Mouse (Mus musculus) large intestine, adult 2 months (tissue): ENCODE data around the gene Gsx1. TPM values are rescaled to one million over a fixed set of nuclear protein-coding genes. Genes with fewer than 3 reads are reported as not detected.

Source experiments
- DNase-seq: peaks from one replicate; pipeline ENCODE4 v3.0.0-alpha.2; 2012; ENCODE audit warnings: low read depth, low spot score
- WGBS: fragments of 180-500 bp; shearing (Covaris S2); methylation state at CpG from one replicate; pipeline ENCODE4 v1.1.7; 2018; 5-methylcytosine and 5-hydroxymethylcytosine counted together
- polyA plus RNA-seq: library from polyadenylated mRNA; depleted of rRNA; stranded (reverse); fragments of >200 nt; gene quantifications from 2 replicates; pipeline ENCODE4 v1.2.3, GENCODE M21; 2012; rRNA removed

The Gsx1 gene
- polyA plus RNA-seq = not detected in 2 replicates

GRCm38 (mm10) chr5:147188571-147188975, at the start of gene Gsx1:
TSS of gene Gsx1 (plus strand) at chr5:147188696.
- DNase-seq = no peak
- 1% methylated on average over 37 of the region's 37 CpGs for WGBS

DNA sequence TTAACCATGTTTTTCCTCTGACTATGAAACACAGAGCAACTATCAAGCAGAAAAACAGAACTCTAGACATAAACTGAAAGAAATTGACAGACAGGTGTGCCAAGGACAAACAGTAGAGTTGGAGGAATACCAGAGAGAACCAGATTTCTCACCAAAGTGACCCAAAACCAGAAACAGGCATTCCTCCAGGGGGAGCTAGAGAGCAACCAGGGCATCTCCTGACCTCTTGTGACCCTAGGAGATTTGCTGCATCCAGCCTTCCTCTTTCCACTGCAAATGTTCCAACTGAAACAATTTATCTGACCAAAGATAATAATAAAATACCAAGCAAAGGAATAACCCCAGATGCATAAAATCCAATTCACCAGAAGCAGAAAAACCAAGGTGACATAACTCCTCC, 41.2 kb upstream of the Gsx1 start:
- no peak for DNase-seq

- 37% methylated on average over 13 of the region's 13 CpGs for WGBS
- DNase-seq = no peak
These were observed 33.6 kb upstream of the Gsx1 start for GRCm38 (mm10) chr5:147154806-147155371.

DNA sequence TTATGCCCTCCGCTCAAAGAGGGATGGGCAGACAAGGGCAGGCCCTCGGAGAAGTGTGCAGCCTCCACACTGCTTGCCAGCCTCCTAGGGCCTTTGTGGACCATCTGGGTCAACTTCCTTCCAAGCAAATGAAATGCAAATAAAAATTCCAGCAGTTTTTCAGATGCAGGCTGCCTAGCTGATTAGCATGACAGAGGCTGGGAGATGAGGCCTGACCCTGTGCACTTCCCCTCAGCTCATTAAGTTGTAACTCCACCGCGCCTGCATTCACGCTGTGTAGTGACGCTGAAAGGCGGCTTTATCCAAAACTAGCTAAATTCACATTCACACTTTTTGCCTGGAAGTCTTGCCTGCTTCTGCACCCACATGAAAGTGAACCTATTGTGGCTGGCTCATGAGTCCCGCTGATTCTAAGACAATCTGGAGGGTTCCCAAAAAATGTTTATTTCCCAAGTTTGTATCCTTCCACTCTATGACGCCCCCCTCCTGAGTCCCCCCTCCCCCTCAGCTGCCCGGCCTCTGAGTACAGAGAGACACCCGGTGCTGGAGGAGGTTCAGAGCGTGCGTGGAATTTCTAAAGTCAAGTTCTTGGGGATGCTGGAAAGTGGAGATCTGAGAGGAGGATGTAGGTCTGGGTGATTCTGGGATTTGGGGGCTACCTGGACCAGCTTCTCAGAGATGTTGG, 32.9 kb upstream of the Gsx1 start:
- DNase-seq = no peak
- 36% methylated on average over 13 of the region's 13 CpGs for WGBS

DNA sequence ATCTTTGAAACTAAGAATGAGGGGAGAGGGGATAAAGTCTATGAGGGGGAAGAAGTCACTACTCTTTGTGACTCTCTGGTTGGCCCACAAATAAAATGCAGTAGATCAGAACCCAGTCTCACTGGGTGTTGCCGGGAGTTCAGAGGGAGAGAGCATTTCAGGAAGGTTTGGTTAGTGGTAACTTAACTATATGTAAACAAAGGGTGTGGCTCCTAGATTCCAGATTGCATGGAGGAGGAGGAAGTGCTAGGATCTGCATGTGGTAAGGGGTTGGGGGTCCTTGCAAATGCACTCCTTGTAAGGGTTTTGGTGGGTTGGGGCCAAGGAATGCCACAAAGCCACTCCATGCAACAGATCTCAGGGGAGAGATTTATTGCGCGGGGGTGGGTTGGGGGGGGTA, 32.1 kb upstream of the Gsx1 start:
- no peak for DNase-seq
- 28% methylated on average over 3 of the region's 3 CpGs for WGBS

DNA sequence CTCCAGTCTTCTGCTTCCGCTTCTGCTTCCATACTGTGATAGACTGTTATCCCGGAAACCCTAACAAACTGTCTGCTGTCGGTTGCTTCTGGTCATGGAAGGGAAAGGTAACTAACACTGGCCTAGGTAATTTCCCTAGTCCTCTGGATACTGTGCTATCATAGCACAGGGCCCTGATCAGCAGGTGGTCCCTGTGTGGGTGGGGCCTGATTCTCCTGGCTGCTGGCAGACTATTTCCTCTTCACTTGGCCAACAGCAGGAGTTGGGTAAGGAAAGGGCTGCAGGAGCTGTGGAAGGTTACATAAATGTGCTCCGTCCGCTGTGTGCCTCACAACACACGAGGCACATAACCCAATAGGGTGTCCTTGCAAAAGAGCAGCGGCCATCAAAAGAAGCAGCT, 31.1 kb upstream of the Gsx1 start:
- no peak for DNase-seq

DNA sequence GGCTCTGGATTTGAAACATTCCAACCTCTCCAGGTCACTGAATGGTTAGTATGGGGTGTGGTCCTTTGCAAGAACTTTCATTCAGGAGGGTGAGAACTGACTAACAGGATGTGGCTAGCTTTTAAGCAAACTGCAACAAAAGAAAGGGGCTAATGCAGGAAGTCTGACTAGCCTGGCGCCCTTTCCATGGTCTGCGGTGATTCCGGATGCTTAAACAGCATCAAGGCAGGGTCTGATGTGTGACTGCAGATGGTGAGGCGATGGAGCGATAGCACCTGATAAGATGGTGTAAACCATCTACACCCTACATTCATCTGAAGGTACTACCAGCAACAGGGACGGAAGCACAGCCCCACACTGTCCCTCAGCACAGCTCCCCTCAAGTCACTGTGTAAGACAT, 29.2 kb upstream of the Gsx1 start:
- 87% methylated on average over 6 of the region's 6 CpGs for WGBS
- DNase-seq = no peak

More for the DNA sequence above, 31.1 kb upstream of the Gsx1 start:
- 67% methylated on average over 7 of the region's 7 CpGs for WGBS

GRCm38 (mm10) chr5:147159792-147160191, 28.7 kb upstream of the Gsx1 start:
- DNase-seq = no peak
- WGBS = 74% methylated on average over 2 of the region's 2 CpGs

- WGBS = 80% methylated on average over 6 of the region's 6 CpGs
- no peak for DNase-seq
These were observed 23.4 kb upstream of the Gsx1 start for GRCm38 (mm10) chr5:147165060-147165459.

GRCm38 (mm10) chr5:147170088-147170487, 18.4 kb upstream of the Gsx1 start:
- DNase-seq = no peak
- 73% methylated on average over 7 of the region's 7 CpGs for WGBS

GRCm38 (mm10) chr5:147174046-147174445, 14.4 kb upstream of the Gsx1 start:
- WGBS = 84% methylated on average over 3 of the region's 3 CpGs
- no peak for DNase-seq

- 11% methylated on average over 19 of the region's 19 CpGs for WGBS
- no peak for DNase-seq
These were observed 3.2 kb upstream of the Gsx1 start for GRCm38 (mm10) chr5:147185174-147185915.

- WGBS = 1% methylated on average over 25 of the region's 26 CpGs
- no peak for DNase-seq
These were observed 2.5 kb upstream of the Gsx1 start for GRCm38 (mm10) chr5:147186001-147186431.

DNA sequence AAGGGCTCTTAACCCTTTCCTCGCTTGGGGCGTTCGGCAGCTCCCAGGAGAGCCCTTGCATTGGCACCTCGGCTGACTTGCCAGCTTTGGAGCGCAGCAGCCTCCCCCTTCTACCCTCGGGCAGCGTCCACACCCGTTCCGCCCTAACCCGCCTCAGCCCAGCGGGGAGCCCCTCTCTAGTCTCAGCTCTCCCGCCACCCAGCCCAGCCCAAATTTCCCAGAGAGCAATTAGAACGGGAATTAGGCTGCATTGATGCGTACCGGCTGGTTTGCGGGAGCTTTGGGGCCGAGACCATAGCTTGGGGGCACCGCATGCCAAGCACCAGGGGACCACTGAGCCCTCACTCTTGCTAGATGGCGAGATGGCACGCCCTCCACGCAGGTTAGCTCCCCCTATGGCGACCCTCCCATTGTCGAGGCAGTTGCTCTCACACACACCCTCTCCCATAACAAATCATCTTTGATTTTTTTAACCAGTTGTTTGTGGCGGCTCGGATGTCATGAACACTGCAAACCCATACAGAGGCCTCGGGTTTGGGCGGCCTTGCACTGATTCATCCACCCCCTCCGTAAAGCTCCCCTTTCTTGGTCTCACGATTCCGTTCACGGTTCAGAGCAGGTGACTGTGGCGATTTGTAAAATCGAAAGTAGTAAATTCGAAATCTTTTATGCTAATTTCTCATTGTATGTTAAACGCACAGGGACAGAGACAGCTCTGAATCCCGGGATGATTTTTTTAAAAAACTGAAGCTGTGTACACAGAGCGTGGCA, 1.5 kb upstream of the Gsx1 start:
- no peak for DNase-seq
- WGBS = 1% methylated on average over 37 of the region's 37 CpGs

DNA sequence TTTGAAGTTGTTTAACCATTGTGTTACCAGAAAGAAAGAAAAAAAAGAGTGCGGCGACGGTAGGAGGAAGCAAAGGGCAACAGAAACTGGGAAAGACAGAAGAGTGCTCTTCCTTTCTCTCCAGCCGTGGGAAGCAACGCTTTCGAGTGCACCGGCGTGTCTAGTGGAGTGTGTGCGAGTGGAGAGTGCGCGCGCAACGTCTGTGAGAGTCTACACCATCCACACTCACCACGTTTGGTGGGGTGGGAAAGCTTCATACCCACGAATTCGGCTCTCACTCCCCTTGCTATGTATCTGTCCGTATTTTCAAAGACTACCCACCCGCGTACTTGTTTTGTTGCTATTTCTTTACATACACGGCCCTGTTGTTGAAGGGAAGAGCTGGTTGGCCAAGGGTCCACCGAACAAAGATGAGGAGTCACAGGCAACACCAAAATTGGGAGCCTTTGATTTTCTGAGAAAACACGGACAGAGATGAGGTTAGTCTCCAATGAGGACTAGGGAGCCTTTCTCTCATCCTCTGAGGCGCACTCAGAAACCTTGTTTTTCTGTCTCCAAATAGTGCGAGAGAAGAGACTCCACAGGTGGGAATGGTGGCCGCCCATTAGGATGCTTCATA, 835 bp upstream of the Gsx1 start:
- WGBS = 6% methylated on average over 25 of the region's 25 CpGs

DNA sequence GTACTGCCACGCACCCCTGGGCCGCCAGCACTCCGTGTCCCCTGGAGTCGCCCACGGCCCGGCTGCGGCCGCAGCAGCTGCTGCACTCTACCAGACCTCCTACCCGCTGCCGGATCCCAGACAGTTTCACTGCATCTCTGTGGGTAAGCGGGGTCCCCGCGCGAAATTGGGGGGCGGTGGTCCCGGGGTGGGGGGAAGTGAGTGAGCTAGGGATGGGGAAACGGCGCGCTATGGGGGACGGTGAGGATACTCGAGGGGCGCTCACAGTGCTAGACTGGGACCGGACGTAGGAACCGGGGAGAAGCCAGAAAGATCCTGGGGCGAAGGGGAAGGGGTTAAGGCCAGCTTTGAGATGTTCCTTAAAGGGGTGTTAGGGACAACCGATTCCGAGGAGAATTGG, 660 bp downstream of the Gsx1 start:
- DNase-seq = no peak
- WGBS = 4% methylated on average over 28 of the region's 28 CpGs

More for the DNA sequence above, 835 bp upstream of the Gsx1 start:
- DNase-seq = no peak

DNA sequence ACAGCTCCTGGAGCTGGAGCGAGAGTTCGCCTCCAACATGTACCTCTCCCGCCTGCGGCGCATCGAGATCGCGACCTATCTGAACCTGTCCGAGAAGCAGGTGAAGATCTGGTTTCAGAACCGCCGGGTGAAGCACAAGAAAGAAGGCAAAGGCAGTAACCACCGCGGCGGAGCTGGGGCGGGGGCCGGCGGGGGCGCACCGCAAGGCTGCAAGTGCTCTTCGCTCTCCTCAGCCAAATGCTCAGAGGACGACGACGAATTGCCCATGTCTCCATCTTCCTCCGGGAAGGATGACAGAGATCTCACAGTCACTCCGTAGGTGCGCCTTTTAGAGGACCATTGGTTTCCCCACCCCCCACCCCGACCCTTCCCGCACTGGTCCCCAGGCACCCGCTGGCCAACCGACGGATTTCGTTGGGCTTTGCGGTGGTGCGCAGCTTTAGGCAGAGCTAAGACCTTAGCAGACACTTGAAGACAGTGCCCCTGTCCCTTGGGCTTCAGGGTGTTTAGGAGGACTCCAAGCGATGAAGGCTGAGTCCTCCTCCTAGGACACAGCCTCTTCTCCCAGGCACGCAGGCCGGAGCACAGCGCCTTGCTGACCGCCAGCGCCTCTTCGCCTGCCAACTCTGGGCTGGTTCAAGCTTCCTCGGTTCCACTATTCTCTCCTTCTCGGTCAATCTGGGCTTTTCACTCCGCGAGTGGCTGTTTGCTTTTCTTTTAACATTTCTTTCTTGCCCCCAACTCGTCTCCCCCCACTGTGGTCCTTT, 1.5 kb downstream of the Gsx1 start:
- DNase-seq = no peak
- 3% methylated on average over 46 of the region's 46 CpGs for WGBS

DNA sequence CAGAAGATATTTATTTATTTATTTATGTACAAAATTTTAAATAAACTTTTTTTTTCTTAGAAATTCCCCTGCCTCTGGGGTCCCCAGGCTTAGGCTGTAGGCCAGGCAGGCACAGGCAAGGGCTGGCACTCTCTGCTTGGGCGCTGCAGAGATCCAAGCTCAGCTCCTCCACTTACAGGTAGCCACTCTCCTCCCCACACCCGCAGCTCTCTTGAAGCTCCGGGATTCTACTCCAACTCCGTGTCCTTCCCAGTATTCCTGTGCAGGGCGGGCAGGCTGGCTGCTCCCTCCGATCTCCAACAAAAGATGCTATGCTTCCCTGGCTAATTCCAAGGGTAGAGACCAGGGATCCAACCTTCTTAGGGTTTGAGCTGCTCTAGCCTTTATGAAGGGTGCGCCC, 2.4 kb downstream of the Gsx1 start:
- 5% methylated on average over 7 of the region's 7 CpGs for WGBS
- no peak for DNase-seq
